Mouse (Mus musculus): Measurements from ENCODE around the gene Cacnb4. TPM values are rescaled to one million over a fixed set of nuclear protein-coding genes. Genes with fewer than 3 reads are reported as not detected.

Cacnb4 gene
- polyA plus RNA-seq, 1 experiment = 0.07 TPM

GRCm38 (mm10) chr2:52613888-52614287 is 62.7 kb downstream of the Cacnb4 start:
- Histone ChIP-seq H3K4me1 (peaks cover 52% of the 10 kb centered on the region), H3K9me3 (no peaks in the 10 kb centered on the region), H3K4me3 (replicated peaks) (no peak overlapping the region), H3K36me3 (replicated peaks; ENCODE audit: low read length) (no peaks in the 10 kb centered on the region), H3K27me3 (replicated peaks) (no peaks in the 10 kb centered on the region)
- TF ChIP-seq GATA1 (IDR thresholded peaks at IDR 0.05; ENCODE audit: borderline replicate concordance, low read length) (no peak), FLI1 (IDR thresholded peaks at IDR 0.05; ENCODE audit: low read length) (no peak)

- Histone ChIP-seq H3K9me3 (no peaks in the 10 kb centered on the region), H3K4me3 (replicated peaks) (no peak overlapping the region), H3K36me3 (replicated peaks; ENCODE audit: low read length) (no peaks in the 10 kb centered on the region), H3K27me3 (replicated peaks) (no peaks in the 10 kb centered on the region), H3K4me1 (peaks cover 46% of the 10 kb centered on the region)
- TF ChIP-seq FLI1 (IDR thresholded peaks at IDR 0.05; ENCODE audit: low read length) (no peak), GATA1 (IDR thresholded peaks at IDR 0.05; ENCODE audit: borderline replicate concordance, low read length) (no peak)
These were observed 67.1 kb downstream of the Cacnb4 start for GRCm38 (mm10) chr2:52609486-52609885.

- Histone ChIP-seq H3K4me1 (peaks cover 51% of the 10 kb centered on the region), H3K36me3 (replicated peaks; ENCODE audit: low read length) (no peaks in the 10 kb centered on the region), H3K9me3 (no peaks in the 10 kb centered on the region), H3K27me3 (replicated peaks) (no peaks in the 10 kb centered on the region), H3K4me3 (replicated peaks) (no peak overlapping the region)
- TF ChIP-seq FLI1 (IDR thresholded peaks at IDR 0.05; ENCODE audit: low read length) (no peak), GATA1 (IDR thresholded peaks at IDR 0.05; ENCODE audit: borderline replicate concordance, low read length) (no peak)
These were observed 68.7 kb downstream of the Cacnb4 start for GRCm38 (mm10) chr2:52607857-52608485.

GRCm38 (mm10) chr2:52606331-52606730 is 70.3 kb downstream of the Cacnb4 start:
- H3K27me3 ChIP-seq (replicated peaks) = no peaks in the 10 kb centered on the region
- TF ChIP-seq FLI1 (IDR thresholded peaks at IDR 0.05; ENCODE audit: low read length) = no peak
- TF ChIP-seq GATA1 (IDR thresholded peaks at IDR 0.05; ENCODE audit: borderline replicate concordance, low read length) = no peak
- H3K4me1 ChIP-seq = peaks cover 50% of the 10 kb centered on the region
- no peaks in the 10 kb centered on the region for H3K36me3 ChIP-seq (replicated peaks; ENCODE audit: low read length)
- H3K4me3 ChIP-seq (replicated peaks) = no peak overlapping the region
- no peaks in the 10 kb centered on the region for H3K9me3 ChIP-seq

GRCm38 (mm10) chr2:52605321-52605720 is 71.3 kb downstream of the Cacnb4 start:
- no peak for TF ChIP-seq FLI1 (IDR thresholded peaks at IDR 0.05; ENCODE audit: low read length)
- TF ChIP-seq GATA1 (IDR thresholded peaks at IDR 0.05; ENCODE audit: borderline replicate concordance, low read length) = no peak
- peaks cover 40% of the 10 kb centered on the region for H3K4me1 ChIP-seq
- no peaks in the 10 kb centered on the region for H3K36me3 ChIP-seq (replicated peaks; ENCODE audit: low read length)
- no peak overlapping the region for H3K4me3 ChIP-seq (replicated peaks)
- H3K9me3 ChIP-seq = no peaks in the 10 kb centered on the region
- H3K27me3 ChIP-seq (replicated peaks) = no peaks in the 10 kb centered on the region

GRCm38 (mm10) chr2:52604651-52605020 is 72.0 kb downstream of the Cacnb4 start:
- Histone ChIP-seq H3K27me3 (replicated peaks) (no peaks in the 10 kb centered on the region), H3K36me3 (replicated peaks; ENCODE audit: low read length) (no peaks in the 10 kb centered on the region), H3K9me3 (no peaks in the 10 kb centered on the region), H3K4me3 (replicated peaks) (no peak overlapping the region), H3K4me1 (peaks cover 36% of the 10 kb centered on the region)
- no peak for TF ChIP-seq FLI1 (IDR thresholded peaks at IDR 0.05; ENCODE audit: low read length)
- no peak for TF ChIP-seq GATA1 (IDR thresholded peaks at IDR 0.05; ENCODE audit: borderline replicate concordance, low read length)

- Histone ChIP-seq H3K36me3 (replicated peaks; ENCODE audit: low read length) (no peaks in the 10 kb centered on the region), H3K9me3 (no peaks in the 10 kb centered on the region), H3K4me1 (peaks cover 33% of the 10 kb centered on the region), H3K4me3 (replicated peaks) (no peak overlapping the region), H3K27me3 (replicated peaks) (no peaks in the 10 kb centered on the region)
- no peak for TF ChIP-seq FLI1 (IDR thresholded peaks at IDR 0.05; ENCODE audit: low read length)
- no peak for TF ChIP-seq GATA1 (IDR thresholded peaks at IDR 0.05; ENCODE audit: borderline replicate concordance, low read length)
These were observed 72.5 kb downstream of the Cacnb4 start for GRCm38 (mm10) chr2:52603935-52604650.

- no peaks in the 10 kb centered on the region for H3K27me3 ChIP-seq (replicated peaks)
- no peaks in the 10 kb centered on the region for H3K9me3 ChIP-seq
- peaks cover 36% of the 10 kb centered on the region for H3K4me1 ChIP-seq
- H3K4me3 ChIP-seq (replicated peaks) = peak overlapping the region; percentile 47
- TF ChIP-seq FLI1 (IDR thresholded peaks at IDR 0.05; ENCODE audit: low read length) = no peak
- no peak for TF ChIP-seq GATA1 (IDR thresholded peaks at IDR 0.05; ENCODE audit: borderline replicate concordance, low read length)
- no peaks in the 10 kb centered on the region for H3K36me3 ChIP-seq (replicated peaks; ENCODE audit: low read length)
These were observed 73.2 kb downstream of the Cacnb4 start for GRCm38 (mm10) chr2:52603421-52603820.

GRCm38 (mm10) chr2:52602921-52603320 is 73.7 kb downstream of the Cacnb4 start:
- no peaks in the 10 kb centered on the region for H3K9me3 ChIP-seq
- H3K27me3 ChIP-seq (replicated peaks) = no peaks in the 10 kb centered on the region
- H3K36me3 ChIP-seq (replicated peaks; ENCODE audit: low read length) = no peaks in the 10 kb centered on the region
- peaks cover 36% of the 10 kb centered on the region for H3K4me1 ChIP-seq
- no peak overlapping the region for H3K4me3 ChIP-seq (replicated peaks)
- no peak for TF ChIP-seq FLI1 (IDR thresholded peaks at IDR 0.05; ENCODE audit: low read length)
- no peak for TF ChIP-seq GATA1 (IDR thresholded peaks at IDR 0.05; ENCODE audit: borderline replicate concordance, low read length)

- Histone ChIP-seq H3K4me1 (peaks cover 40% of the 10 kb centered on the region), H3K9me3 (no peaks in the 10 kb centered on the region), H3K36me3 (replicated peaks; ENCODE audit: low read length) (no peaks in the 10 kb centered on the region), H3K27me3 (replicated peaks) (no peaks in the 10 kb centered on the region), H3K4me3 (replicated peaks) (no peak overlapping the region)
- TF ChIP-seq FLI1 (IDR thresholded peaks at IDR 0.05; ENCODE audit: low read length) (no peak), GATA1 (IDR thresholded peaks at IDR 0.05; ENCODE audit: borderline replicate concordance, low read length) (no peak)
These were observed 74.4 kb downstream of the Cacnb4 start for GRCm38 (mm10) chr2:52602228-52602627.

Measured in megakaryocyte, embryonic 14.5 days (primary cell).